In genomic region chr11:29209774-29210173, GRCm38 (mm10) we compare ENCODE assay signal across 15 mouse cellular contexts.
"Had no signal": no experiment of that assay in that cellular context is flagged by ENCODE, and none has a peak within 500 bp of the region (broad histone marks: within the 10 kb centered on the region; RNA-seq: fewer than 3 reads in every experiment).

No protein-coding gene starts in this region.

- H3K9ac ChIP-seq: neural tube, embryonic 15.5 days; stomach, embryonic 15.5 days had no signal

- H3K4me3 ChIP-seq: neural tube, embryonic 15.5 days; stomach, embryonic 15.5 days had no signal

- H3K9me3 ChIP-seq: neural tube, embryonic 15.5 days; stomach, embryonic 15.5 days had no signal

- DNase-seq: retina, postnatal 1 day; right cerebral cortex, adult 18-20 months; right cerebral cortex, postnatal 14 days; right cerebral cortex, postnatal 25 days; right cerebral cortex, postnatal 4 days; spleen, adult 18-20 months; thymus, adult 18-20 months; thymus, adult 2 months; thymus, postnatal 14 days; thymus, postnatal 25 days; thymus, postnatal 36 days; thymus, postnatal 4 days had no signal

- H3K4me2 ChIP-seq: neural tube, embryonic 15.5 days; stomach, embryonic 15.5 days had no signal

- H3K27me3 ChIP-seq: neural tube, embryonic 15.5 days; stomach, embryonic 15.5 days had no signal

- H3K27ac ChIP-seq: neural tube, embryonic 15.5 days; stomach, embryonic 15.5 days; stomach, postnatal 0 days had no signal

- H3K4me1 ChIP-seq: neural tube, embryonic 15.5 days; stomach, embryonic 15.5 days had no signal
